Mouse (Mus musculus) kidney, postnatal 36 days (tissue): ENCODE data around the gene Slit1.
A peak's percentile ranks its signal among the peaks of the same experiment; 100 is the strongest.

Experiments
- DNase-seq, 2 experiments: peaks; one replicate each; pipeline ENCODE4 v3.0.0; 2021 to 2022; ENCODE audit warnings: mixed read lengths in 2 of 2

Gene Slit1

DNA sequence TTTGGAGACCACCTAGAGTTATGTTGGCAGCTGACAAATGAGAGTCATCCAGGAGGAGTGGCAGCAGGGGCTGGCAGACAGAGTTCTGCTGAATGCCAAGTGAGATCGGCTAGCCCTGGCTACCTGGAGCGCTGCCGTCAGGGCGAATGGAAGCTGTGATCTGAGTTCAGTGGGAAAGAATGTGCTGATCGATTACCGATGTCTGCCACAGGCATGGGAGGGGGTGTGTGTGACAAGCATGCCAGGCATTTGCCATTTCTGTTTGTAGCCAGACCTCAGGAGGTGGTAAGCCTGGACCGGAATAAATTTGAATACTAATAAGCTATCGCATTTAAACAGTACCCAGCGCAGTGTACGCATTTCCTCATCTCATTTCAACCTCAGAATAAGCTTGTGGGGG, 91.5 kb downstream of the Slit1 start:
- no peak for DNase-seq

DNA sequence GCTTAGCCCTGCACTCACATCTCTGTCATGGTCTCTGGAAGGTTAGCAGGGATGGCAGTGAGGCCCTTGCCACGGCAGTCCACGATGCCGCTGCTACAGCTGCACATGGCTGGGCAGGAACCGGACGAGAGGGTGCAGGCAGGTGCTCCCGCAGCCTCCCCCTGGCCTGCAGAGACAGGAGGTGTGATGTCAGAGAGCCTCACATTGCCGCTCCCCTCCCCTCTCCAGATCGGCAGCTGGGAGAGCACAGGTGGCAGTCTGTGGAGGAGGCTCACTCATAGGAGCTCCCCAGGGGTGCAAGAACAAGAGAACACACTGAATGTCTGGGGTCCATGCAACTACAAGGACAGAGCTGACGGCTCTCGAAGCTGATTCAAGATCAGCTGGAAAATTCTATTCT, 94.1 kb downstream of the Slit1 start:
- no peak for DNase-seq

DNA sequence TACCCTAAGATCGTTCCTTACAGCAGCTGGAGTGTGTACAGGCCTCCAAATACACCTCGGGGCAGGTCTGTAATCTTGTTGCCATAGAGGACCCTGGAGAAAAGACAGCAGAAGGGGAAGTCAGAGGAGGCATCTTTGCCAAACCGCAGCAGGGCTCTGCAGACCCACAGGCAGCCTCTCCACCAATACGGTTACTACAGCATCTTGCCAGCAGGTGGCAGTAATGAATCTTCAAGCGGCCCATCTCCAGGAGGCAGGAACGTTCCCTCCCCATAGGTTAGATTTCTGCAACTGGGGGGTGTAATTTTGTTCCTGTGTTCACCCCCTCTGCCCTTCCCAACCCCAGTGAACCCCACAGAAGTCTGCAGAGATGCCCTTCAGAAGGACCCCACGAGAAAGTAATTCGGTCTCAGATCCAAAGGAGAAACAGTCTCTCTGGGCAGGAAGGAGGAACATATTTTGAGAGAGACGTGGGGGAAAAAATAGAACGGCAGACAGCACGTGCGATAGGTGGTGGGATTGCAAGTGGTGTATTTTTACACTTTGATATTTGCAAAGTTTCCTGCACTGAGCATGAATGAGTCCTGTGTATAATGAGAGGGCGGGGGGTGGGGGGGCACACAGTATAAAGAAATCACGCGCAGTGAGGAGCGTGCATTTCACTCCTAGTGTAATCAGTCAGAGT, 96.4 kb downstream of the Slit1 start:
- DNase-seq = peak; percentile 54 to 85

DNA sequence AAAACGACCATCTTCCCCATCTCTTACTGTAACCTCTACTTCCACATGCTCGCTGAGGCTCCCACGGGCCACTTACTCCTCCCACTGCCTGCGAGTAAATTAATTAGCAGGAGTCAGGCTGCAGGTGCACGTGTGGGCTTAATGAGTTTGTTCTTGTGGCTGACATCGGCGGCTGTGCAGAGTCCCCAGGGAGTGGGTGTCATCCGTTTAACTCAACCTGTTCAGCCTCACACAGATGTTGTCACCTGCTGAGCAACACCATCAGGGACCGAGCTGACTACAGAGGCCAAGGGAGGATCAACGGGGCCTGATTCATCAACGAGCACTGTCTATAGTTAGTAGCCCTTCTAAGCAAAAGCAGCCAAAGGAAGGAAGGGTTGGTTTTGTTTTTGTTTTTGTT, 100.5 kb downstream of the Slit1 start:
- DNase-seq = no peak

DNA sequence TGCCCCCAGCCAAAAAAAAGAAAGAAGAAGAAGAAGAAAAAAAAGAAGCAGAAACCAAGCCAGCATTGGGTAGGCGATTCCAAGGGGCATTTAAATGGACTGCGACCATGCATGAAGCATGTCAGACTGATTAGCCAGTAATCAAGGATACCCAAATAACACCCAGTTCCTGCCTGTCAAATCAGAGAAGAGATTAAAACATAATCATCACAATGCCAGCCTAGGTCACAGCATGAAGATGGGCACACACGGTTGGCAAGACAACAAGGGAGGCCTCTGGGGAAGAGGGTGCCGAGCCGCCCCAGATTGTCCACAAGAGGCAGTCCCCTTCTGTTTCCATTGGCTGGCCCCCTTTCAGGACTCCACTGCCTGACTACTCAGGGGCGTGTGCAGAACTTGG, 108.5 kb downstream of the Slit1 start:
- DNase-seq = no peak

DNA sequence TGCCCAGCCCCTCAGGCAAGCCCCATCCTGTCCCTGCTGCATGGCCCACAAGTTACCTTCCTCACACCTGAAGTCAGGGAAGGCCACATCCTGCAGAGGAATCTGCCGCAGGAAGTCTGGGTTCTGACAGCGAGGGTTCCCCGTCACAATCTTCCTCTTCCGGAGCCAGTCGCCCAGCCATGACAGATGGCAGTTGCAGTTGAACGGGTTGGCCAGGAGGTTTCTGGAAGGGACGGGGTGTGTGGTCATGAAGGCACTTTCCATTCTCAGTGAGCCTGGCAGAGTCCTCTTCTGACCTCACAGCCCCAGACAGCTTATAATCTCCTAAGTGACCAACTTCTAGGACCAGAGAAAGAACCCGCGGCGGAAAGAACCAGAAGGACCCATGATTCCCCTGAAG, 109.4 kb downstream of the Slit1 start:
- no peak for DNase-seq

DNA sequence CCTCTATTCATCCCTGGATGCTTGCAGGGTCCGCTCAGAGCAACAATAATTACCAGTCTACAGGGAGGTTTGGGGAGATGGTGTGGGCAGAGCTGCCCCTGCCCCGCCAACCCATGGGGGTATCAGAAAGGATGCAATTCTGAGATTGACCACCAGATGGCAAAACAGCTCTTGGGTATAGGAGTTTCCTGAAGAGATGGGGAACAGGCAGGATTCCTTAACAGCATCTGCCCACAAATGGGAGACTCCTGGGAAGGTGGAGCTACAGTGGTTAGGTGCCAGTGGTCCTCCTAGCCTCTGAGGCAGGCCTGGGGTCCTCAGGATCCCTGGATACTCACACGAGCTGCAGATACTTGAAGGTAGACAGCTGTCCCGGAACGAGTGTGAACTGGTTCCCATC, 113.9 kb downstream of the Slit1 start:
- DNase-seq = peak; percentile 49 to 69

DNA sequence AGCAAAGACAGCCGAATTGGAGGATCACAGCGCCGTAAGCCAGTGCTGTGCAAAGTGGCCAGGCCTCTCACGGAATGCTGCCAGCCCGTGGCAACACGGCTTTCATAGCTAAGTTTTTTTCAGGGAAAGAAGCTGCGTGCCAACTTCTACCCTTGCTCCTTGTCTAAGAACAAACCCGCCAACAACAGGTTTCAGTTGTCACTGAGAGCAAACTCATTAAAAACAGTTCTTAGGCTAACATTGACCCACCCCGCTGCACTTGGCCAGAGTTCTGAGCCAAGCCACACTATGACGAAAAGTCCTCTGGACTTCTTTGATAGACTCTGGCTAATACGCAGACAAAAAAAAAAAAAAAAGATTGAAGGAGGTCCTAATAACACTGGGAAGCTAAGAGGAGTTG, 114.5 kb downstream of the Slit1 start:
- no peak for DNase-seq

DNA sequence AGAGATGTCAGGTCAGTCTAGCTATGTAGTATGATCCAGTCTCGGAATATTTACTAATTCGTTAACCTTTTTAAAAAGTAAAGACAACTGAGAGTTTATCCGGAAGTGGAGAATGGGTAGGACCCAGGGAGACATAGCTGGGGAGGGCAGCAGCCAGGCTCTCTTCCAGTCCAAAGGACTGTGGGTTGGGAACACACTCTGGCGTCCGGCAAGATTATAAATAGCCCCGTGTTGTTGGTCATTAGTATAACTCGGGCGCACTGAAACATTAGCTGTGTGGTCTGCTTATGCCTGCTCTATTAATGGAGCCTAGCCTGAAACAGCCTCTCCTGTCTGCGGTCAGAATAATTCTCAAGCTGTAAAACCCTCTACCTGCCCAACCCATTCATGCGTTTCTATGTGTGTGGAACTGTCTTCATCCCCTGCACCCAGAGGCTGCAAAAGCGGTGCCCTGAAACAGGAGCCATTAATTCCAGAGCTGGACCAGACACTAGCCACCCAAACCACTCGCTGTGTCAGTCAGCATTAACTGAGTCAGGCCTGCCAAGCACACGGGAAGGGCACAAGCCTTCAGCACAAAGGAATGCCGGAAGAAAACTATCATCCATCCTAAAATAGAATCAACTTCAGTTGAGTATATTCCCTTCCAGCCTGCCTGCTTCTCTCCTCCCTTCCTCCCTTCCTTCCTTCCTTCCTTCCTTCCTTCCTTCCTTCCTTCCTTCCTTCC, 122.9 kb downstream of the Slit1 start:
- DNase-seq = no peak

DNA sequence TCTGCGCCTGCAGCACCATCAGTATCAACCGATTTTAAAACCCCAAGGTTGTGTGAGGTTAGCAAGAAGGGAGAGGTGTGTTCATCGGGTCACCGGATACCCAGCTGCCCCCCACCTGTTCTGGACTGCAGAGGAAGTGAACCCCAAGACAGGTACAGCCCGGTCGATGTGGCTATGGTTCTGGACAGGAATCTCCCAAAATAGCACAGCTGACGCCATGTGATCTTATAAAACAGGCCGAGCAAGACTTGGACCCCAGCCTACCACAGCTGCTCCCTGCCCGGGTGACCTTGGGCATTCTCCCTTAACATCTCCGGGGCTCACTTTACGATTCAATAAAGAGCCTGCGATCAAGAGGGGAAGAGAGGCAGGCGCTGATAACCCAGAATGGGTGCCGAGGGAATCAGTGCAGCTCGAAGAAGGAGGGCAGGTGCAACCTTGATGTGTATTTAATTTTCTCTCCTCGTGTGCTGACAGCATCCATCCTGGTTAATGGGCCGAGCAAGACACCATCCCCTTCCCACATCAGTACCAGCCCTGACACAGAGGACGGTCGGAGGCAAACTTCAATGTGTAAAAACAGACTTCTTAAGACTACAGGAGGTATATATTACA, 124.6 kb downstream of the Slit1 start:
- DNase-seq = no peak

DNA sequence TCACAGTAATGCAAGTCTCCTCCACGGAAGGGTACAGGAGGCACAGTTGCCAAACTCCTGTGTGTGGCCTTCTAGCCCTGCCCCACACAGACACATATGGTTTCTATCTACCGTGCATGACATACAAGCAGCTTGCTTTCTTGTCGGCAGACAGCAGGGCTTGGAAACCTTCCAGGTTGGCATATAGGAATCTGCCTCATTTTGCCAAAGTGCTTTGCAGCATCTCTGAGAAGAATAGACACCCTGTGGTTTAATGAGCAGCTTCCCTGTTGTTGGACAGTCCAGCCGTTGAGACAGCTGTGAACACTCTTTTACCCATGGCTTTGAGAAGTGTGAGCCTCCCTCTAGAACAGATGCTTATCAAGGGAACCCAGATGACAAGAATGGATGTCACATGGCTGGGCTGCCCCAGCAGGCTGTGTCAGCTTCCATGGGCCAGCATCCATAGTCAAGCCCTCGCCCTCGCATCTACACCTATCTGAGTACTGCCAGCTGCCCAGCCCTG, 125.3 kb downstream of the Slit1 start:
- no peak for DNase-seq

DNA sequence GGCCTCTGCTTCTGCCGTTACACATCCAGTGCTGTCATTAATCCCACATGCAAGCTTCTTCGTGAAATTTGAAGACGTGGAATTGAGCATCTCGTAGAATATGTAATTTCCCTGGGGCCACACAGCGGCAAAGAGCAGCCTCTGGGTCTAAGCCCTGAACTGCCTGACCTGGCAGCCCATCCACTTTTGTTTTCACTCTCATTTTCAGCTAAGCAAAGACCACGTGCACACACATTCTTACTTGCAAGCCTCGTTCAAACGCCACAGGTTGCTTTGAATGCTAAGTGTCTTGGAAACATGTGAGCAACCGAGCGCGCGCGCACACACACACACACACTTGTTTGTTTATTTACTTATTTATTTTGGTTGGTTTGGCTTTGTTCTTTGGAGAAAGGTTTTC, 126.4 kb downstream of the Slit1 start:
- no peak for DNase-seq

DNA sequence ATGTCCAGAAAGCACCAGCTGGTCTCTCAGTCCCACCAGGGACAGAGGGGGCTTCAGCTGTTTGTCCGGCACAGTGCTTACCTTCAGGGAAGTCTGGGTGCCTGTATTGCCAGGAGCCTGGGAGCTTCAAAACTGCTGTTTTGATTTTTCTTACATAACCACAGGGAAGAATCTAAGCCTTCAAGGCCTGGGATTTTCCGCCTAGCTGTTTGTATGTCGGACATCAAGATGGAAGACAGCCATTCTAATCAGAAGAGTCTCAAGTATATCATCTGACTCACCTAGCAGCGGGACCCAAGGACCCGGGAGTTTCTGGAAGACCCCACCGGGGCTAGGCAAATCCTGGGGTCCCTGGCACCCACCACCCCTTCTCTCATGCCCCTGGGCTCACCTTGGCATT, 127.2 kb downstream of the Slit1 start:
- DNase-seq = no peak

DNA sequence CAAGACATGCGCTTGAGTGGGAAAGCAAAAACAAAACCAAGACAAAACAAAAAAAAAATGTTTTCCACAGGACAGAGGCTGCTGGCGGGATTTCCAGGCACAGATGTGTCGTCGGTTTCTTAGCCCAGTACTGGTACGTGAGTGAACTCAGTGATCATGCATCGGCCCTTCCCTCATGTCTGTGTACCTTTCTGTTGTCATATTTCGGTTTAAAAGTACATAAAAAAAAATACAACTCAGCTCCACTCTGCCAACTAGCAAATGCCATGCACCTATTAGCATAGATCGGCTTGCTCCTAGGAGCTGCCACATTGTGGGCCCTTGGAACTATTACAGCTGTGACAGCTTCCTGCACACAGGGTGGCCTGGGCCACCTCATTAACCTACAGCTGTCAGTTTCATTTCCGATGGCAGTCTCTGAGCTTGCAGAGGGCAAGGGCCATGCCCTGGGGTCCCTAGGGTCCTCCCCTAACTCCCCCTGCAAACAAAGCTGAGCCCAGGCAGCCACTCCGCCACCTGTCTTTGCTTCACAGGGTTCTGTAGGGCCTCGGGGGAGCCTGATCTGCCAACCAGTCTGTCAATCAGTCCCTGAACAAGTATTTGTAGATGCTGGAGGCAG, 127.8 kb downstream of the Slit1 start:
- DNase-seq = no peak

DNA sequence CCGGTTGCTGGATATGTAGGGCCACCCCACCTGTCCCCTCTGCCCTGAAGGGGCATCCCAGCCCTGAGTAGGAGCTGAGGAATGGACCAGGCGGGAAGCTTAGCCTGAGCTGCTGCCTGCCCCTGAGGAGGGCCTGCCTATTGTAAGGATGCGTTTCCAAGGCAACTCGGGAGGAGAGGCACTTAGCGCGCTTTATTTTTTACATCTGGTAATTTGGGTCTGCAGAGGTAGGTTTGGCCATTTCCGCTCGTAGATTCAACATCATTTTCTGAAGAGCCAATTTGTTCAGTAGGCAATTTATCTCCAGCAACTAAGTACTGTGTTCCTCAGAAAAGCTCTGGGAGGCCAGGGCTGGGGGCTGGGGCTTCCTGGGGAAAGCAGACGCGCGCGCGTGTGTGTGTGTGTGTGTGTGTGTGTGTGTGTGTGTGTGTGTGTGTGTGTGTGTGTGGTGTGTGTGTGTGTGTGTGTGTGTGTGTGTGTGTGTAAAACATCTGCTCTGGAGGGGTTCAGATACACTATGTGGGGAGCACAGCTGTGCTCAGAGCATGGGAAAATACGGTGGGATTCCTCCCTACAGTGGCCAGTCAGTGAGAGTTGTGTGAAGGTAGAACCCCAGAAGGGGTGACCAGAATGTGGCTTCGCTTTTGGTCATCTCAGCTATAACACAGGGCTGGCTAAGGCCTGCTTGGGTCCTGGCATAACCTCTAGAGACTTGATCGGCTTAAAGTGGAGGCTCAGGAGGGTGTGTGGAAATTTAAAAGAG, 130.0 kb downstream of the Slit1 start:
- DNase-seq = no peak

DNA sequence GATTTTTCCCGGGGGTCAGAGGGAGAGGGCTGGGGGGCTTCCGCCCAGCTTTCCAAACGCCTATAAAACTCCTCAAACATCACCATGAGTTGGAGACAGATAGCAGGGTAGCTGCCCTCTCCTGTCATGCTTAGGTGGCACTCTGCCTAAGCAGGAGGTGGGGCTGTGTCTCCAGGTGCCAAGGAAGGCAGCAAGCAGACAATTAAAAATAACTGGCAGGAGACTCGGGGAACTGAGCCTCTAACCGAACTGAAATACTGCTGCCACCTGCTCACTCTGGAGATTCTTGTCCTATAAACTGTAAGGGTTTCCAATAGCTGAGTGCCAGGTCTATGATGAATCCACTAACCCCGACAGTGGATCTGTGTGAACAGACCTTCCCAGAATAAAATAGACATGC, 131.8 kb downstream of the Slit1 start:
- no peak for DNase-seq

DNA sequence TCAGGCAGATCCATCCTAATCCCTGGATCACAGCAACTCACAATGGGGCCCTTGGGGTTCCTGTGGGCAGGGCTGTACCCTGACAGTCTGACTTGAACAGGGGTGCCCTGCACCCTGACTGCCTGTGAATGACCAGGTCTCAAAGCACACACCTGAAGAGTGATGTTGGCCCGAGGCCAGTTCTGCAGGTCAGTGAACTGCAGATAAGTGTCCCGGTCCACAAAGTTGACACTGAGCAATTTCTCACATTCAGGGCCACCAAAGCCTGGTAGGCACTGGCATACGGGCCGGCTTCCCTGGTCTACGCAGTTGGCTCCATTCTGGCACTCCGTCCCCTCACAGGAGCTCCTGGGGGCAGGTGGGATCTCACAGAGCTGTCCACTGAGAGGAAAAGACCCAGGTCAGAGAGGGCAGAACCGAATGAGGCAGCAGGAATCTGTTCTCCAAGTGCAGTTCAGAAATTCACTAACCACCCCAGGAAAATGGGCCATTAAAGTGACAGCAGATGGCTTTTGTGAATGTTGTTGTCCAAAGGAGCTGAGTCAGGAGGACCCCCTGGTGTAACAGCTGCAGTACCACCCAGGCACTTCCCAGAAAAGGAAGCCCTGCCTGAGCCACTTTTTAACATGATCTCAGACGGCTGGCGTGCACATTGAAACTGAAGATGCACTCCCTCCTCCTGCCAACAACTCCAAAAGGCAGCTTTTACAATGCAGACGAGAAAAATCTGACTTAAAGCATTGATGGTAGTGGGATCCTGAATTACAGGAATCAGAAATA, 137.1 kb downstream of the Slit1 start:
- DNase-seq = peak in 1 of 2 experiments; percentile 6

DNA sequence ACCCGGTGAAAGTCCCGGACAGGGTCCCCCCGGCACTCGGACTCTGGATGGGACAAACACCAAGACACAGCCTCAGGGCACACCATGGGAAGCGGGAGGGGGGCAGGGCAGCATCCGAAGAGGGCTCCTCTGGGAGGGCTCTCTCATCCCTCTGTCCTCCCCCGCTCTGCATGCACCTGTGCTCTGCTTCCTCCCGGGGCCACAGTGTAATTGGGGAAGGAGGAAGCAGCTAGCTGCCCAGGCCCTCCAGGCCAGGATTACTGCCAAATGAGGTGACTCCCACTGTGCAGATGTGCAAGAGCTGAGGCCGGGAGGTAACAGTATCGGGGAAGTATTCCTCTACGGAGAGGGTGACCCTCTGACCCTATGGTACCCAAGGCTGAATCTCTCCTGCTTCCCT, 142.8 kb downstream of the Slit1 start:
- no peak for DNase-seq

DNA sequence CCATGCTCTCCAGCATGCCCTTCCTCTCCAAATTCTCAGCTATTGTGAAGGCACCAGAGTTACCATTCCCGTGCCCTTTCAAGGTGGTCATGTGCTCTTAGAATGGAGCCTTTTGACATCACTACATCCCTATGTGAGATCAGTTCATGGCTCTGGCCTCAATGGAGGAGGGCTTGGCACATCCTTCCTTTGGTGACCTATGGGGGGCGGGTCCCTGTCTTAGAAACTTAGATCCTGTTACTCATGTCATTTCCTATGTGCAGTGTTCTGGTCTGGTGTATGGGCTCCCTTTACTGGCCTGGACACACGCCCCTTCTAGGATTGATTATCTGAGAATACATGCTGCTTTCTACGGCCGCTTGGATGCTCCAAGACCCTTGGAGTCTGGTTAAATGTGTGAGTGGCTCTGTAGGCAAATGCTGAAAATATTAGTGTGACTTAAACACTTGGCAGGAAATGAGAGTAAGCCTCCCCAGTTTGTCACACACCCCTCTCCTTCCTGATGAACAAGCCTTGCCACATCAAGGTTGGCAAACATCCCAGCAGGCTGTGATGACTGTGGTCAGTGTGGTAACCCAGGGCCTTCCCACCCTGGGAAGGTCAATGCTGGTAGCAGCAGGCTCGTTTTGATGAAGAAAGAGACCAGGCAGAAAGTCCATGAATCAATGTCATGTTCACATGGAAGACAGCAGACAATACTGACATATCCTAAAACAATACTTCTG, 146.1 kb downstream of the Slit1 start:
- no peak for DNase-seq

DNA sequence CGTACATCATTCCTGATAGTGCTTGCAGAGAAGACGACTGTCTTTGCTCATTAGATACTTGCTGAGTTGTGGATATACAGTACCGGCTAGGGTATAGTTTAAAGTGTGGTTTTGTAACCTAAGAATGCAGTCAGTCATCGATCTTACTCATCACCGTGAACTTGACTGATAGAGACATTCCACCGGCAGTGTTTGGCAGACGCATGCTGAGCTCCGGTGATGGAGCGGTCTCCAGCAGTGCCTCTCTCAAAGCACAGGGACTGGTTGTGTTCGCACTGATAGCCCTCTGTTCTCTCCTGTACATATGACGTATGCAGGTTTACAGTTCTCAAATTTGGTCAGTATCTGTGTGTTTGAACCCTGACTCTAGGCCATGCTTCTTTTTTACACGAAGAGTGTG, 151.7 kb downstream of the Slit1 start:
- DNase-seq = no peak

DNA sequence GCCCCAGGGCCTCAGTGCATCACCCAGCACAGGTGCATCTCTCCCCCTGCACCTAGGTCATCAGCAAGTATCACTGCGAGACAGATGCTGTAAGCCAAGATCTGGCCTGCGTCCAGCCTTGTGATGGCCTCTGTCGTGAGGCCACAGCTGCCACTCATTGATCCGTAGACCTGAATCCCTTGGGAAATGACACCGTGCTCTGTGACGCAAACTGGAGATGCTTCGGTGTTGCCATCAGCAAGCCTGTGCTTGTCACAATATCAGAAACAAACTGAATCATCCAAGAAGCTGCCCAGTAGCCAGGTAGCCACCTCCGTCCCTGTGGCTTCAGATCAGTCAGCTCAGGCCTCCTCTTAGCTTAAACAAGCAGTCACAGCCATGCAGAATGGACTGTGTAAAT, 153.8 kb downstream of the Slit1 start:
- no peak for DNase-seq
